Mouse (Mus musculus) B cell, adult 2 months (primary cell): ENCODE results near the gene Fam117a.

Experiments used
- DNase-seq, 2 experiments: peaks; one replicate each; pipeline ENCODE4 v3.0.0; 2022

Gene Fam117a

GRCm38 (mm10) chr11:95367011-95367735 is 30.4 kb downstream of the Fam117a start:
- no peak for DNase-seq

GRCm38 (mm10) chr11:95368231-95368823 is 31.5 kb downstream of the Fam117a start:
- no peak for DNase-seq

GRCm38 (mm10) chr11:95368871-95369270 is 32.1 kb downstream of the Fam117a start:
- no peak for DNase-seq

- no peak for DNase-seq
Measured at GRCm38 (mm10) chr11:95369964-95370890, 33.4 kb downstream of the Fam117a start.

- DNase-seq = no peak
Measured at GRCm38 (mm10) chr11:95371182-95371581, 34.4 kb downstream of the Fam117a start.

- no peak for DNase-seq
Measured at GRCm38 (mm10) chr11:95378926-95379325, 42.1 kb downstream of the Fam117a start.

- DNase-seq = no peak
Measured at GRCm38 (mm10) chr11:95379552-95379951, 42.7 kb downstream of the Fam117a start.

DNA sequence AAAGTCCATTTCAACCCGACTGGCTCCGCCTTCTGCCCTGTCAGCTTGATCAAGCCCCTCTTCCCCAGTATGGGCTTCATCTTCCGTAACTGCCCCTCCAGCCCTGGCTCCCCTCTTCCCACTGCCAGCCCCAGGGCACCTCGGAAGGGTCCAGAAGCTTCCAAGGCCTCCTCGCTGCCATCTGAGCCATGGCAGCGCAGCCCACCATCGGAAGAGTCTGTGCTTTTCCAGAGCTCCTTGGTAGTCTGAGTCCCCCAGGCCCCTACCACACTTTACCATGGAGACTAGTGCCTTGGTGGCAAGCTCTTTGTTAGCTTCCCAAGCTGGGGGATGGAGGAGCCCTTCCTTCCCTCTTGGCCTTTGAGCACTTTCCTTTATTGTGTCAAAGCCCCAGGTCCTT is 43.9 kb downstream of the Fam117a start:
- DNase-seq = no peak

DNA sequence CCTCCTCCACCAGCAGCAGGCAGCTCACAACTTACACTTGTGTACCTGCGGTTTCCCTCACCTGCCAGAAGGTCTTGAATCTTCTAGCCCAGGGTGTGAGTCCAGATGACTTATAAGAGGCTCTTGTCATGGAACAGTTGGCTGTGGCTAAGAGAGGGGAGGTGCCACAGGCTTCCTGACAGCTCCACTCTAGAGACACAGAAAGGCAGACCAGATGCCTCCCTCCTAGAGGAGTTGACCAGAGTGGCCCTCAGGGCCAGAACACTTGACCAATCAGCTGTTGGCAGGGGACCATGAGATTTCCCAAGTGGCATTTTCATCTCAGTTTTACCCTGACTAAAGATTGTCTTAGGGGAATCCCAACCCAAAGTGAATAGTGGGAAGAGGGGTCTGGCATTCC is 44.3 kb downstream of the Fam117a start:
- DNase-seq = no peak

GRCm38 (mm10) chr11:95383331-95383986 is 46.6 kb downstream of the Fam117a start:
- DNase-seq = no peak

DNA sequence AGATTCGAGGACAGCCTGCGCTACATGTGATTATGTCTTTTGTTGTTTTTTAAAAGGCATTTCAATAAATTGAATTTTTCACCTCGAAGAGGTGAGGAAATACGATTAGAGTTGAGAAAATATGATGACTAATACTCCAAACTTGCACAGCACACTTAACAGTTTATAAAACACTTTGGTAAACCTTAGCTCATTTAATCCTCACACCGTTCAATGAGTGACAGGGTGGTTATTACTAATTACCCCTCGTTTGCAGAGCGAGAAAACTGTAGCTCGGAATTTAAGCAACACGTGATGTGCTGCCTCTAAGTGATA is 47.1 kb downstream of the Fam117a start:
- no peak for DNase-seq

DNA sequence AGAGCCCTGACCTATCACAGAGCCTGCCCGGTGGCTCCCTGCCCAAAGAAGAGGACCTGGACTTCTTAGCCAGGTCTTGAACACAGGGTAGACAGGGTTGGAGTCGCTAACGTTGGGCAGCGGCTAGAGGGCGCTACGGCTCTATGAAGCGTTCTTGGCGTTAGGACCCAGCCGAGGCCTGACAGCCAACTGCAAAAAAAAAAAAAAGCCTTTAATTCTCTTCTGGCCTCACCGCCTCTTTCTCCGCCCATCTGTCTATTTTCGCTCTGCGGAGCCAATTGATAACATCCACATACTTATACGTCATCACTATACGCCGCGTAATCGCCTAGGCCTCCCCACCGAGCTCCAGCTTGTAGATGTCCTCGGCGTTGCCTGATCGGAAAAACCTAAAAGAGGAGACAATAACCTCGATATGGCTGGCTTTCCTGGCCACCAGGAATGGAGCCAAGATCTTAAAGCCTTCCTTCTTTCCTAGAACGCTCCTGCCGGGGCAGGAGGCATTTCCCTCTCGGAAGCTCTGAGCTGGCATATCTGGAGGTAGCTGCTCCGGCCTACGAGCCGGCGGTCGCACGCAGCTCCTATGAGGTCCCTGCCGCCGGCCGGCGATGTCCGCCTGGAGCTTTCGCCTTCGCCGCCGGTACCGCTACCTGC is 47.6 kb downstream of the Fam117a start, which contains the start of gene Slc35b1:
Slc35b1 (plus strand) TSS at position 374 of the 654 bp plus-strand sequence.
- DNase-seq = peak; percentile 93 to 96

- DNase-seq = no peak
Measured at GRCm38 (mm10) chr11:95384973-95385320, 48.1 kb downstream of the Fam117a start.

GRCm38 (mm10) chr11:95387354-95387753 is 50.5 kb downstream of the Fam117a start:
- no peak for DNase-seq

DNA sequence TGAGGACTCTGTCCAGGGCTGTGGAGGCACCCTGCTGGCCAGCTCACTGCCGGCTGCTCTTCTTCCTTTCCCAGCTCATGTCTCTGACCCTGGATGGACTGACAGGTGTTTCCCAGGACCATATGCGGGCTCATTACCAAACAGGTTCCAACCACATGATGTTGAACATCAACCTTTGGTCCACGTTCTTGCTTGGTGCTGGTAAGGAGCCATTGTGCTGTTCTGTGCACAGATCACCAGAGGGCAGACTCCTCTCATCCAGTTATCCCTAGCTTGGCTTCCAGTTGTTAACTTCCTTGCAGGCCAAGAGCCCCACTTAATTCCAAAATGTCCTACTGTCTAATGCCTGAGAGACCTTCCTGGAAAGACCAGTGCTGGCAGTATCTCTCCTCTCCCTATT is 52.2 kb downstream of the Fam117a start:
- DNase-seq = no peak

- DNase-seq = no peak
Measured at GRCm38 (mm10) chr11:95390420-95390819, 53.6 kb downstream of the Fam117a start.

DNA sequence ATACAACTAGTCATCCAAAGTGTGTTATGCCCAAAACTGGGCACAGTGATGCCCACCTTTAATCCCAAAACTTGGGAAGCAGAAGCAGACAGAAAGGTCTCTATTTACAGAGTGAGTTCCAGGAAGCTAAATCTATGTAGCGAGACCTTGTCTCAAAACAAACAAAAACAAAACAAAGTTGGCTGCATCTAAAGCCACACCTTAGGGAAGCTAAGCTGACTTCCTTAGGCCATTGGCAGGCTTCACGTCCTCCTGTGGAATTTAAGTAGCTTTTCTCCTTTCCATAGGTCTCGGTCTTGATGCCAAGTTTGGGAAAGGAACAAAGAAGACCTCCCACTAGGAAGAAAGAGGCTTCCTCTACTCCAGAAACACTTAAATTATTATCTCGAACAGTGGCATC is 54.4 kb downstream of the Fam117a start:
- DNase-seq = no peak

GRCm38 (mm10) chr11:95391743-95392142 is 54.9 kb downstream of the Fam117a start:
- no peak for DNase-seq

DNA sequence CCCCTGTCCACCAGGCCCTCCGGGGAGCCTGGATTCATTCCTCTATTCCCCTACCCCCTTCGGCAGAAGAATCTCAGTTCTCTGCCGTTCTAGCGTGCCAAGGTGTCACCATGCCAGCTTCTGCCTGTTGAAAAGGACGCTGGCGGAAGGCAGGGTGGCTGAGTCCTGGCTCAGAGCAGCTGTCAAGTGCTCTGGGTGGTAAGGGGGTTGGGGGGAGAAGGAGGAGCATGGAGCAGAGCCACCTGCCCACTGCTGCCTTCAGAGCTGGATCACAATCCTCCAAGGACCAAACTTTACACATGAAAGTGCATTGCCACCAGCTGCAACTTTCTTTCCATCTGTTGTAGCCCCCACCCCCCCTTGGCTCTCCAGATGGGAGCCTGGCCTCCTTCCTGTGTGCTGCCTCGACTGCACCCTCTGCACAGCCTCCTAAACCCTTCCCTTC is 55.4 kb downstream of the Fam117a start:
- DNase-seq = no peak

DNA sequence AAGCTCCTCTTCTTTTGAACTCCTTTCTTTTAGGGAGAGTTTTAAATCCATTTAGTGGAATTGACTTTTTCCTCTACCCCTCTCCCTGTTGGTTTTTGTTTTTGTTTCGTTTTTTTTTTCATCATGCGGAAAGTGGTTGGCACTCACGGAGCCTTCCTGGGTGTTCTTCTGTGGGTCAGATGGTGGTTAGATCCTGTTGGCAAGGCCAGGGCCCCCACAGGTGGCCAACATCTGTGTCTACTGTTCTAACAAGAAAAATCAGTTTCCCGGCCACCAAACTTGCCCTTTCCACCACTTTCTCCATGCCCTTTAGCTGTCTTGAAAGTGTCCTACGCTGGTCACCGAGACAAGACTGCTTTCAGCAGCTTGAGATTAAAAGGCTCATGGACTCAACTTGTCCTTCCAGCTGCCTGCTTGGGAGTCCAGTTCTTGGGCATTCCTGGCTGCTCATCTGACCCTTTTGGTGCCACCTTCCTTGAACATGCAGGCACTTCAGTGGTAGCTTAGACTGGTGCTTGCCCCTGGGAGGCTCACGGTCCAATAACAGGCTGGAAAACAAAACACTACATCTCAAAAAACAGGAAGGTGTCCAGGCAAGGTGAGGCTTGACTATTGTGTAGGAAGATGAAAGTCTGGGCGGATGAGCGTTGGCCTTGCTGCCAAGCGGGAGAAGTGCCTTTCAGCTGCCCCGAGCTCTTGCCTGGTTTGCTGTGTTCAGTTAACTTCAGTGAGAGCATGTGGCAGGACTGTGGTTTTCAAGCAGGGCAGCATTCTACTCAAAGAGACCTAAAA is 56.1 kb downstream of the Fam117a start:
- no peak for DNase-seq

DNA sequence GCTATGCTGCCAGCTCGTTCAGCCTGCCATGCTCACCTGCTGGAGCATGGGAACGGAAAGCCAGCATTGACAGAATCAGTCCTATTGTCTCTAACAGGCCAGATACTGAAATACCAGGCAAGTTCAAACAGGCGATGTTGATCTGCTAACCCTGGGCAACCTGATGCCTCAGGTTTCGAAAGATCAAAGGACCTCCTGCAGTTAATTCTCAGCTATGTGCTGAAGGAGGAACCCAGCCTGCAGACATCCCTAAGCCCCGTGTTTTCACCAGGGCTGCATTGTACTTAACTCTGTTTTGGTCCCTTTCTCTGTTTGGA is 56.6 kb downstream of the Fam117a start:
- no peak for DNase-seq

- DNase-seq = no peak
Measured at GRCm38 (mm10) chr11:95394112-95394511, 57.3 kb downstream of the Fam117a start.
